ENCODE assay signal across 12 mouse cellular contexts in genomic region chr17:44500306-44500899, GRCm38 (mm10).
DNase-seq lines count a peak whose midpoint lies in the region; ATAC-seq and TF ChIP-seq lines count a peak whose summit lies in the region.
"Had no signal": no experiment of that assay in that cellular context is flagged by ENCODE, and none has a peak within 500 bp of the region (broad histone marks: within the 10 kb centered on the region; RNA-seq: fewer than 3 reads in every experiment).

No protein-coding gene starts in this region.

- no peak overlapping the region for H3K4me2 ChIP-seq in forebrain, embryonic 12.5 days
- H3K4me2 ChIP-seq: stomach, embryonic 15.5 days had no signal

- H3K4me3 ChIP-seq in heart, adult 2 months = no peak overlapping the region
- H3K4me3 ChIP-seq in heart, embryonic 10.5 days = no peak overlapping the region
- no peak overlapping the region for H3K4me3 ChIP-seq in forebrain, embryonic 12.5 days (replicated peaks)
- H3K4me3 ChIP-seq: layer of hippocampus, adult 2 months; stomach, embryonic 15.5 days had no signal

- no peak for ATAC-seq in forebrain, embryonic 12.5 days (ENCODE audit: low FRiP score)
- ATAC-seq: hindbrain, postnatal 0 days; midbrain, embryonic 16.5 days had no signal

- WGBS in heart, adult 2 months = 61% methylated on average over 11 of the region's 11 CpGs
- WGBS in heart, embryonic 10.5 days = 73% methylated on average over 11 of the region's 11 CpGs
- 85% methylated on average over 11 of the region's 11 CpGs for WGBS in forebrain, embryonic 12.5 days

- TF ChIP-seq CTCF in heart, adult 2 months (IDR thresholded peaks at IDR 0.05) = no peak

- no peak for TF ChIP-seq POLR2A in heart, adult 2 months (IDR thresholded peaks at IDR 0.05; ENCODE audit: insufficient read depth, low read depth, low read length)

- no peaks in the 10 kb centered on the region for H3K9me3 ChIP-seq in heart, embryonic 10.5 days
- H3K9me3 ChIP-seq in forebrain, embryonic 12.5 days = no peaks in the 10 kb centered on the region
- H3K9me3 ChIP-seq: stomach, embryonic 15.5 days had no signal

- no peak overlapping the region for H3K9ac ChIP-seq in heart, adult 2 months (ENCODE audit: low read depth, low read length)
- H3K9ac ChIP-seq in forebrain, embryonic 12.5 days = no peak overlapping the region
- H3K9ac ChIP-seq: stomach, embryonic 15.5 days had no signal

- H3K36me3 ChIP-seq in heart, adult 2 months (ENCODE audit: control insufficient read depth, insufficient read depth, low read length) = no peaks in the 10 kb centered on the region
- H3K36me3 ChIP-seq in heart, embryonic 10.5 days = no peaks in the 10 kb centered on the region
- H3K36me3 ChIP-seq in forebrain, embryonic 12.5 days (replicated peaks) = no peaks in the 10 kb centered on the region
- H3K36me3 ChIP-seq: stomach, embryonic 15.5 days had no signal

- intact Hi-C loops in heart, adult 2 months (cut with DNase I) = no loop called here
- intact Hi-C loops in gastrocnemius, postnatal 36 days (cut with DNase I) = no loop called here

- TF ChIP-seq EP300 in heart, adult 2 months (IDR thresholded peaks at IDR 0.05; ENCODE audit: insufficient read depth, low read depth, low read length) = no peak

- H3K27me3 ChIP-seq in heart, adult 2 months (ENCODE audit: control insufficient read depth, insufficient read depth, low read length) = no peaks in the 10 kb centered on the region
- peaks cover 7% of the 10 kb centered on the region; the same call in 1 of the 2 replicates for H3K27me3 ChIP-seq in heart, embryonic 10.5 days (ENCODE audit: insufficient read depth, poor library complexity, severe bottlenecking)
- no peaks in the 10 kb centered on the region for H3K27me3 ChIP-seq in forebrain, embryonic 12.5 days
- H3K27me3 ChIP-seq: stomach, embryonic 15.5 days had no signal

- DNase-seq in heart, adult 2 months = peak; percentile 23 to 46
- no peak for DNase-seq in heart, embryonic 10.5 days (ENCODE audit: low spot score)
- DNase-seq in urinary bladder, postnatal 4 days (ENCODE audit: low spot score in 2 of 2) = peak; percentile 31 to 67
- no peak for DNase-seq in urinary bladder, postnatal 25 days (ENCODE audit: low spot score)
- peak; percentile 38 to 54 for DNase-seq in gastrocnemius, postnatal 36 days
- no peak for DNase-seq in ovary, postnatal 36 days (ENCODE audit: low spot score)
- DNase-seq in thymus, postnatal 0 days (ENCODE audit: low spot score) = no peak

- H3K4me1 ChIP-seq in heart, adult 2 months (ENCODE audit: control insufficient read depth, insufficient read depth, low read length) = no peaks in the 10 kb centered on the region
- H3K4me1 ChIP-seq in heart, embryonic 10.5 days = no peaks in the 10 kb centered on the region
- no peaks in the 10 kb centered on the region for H3K4me1 ChIP-seq in forebrain, embryonic 12.5 days
- H3K4me1 ChIP-seq: stomach, embryonic 15.5 days had no signal

- H3K27ac ChIP-seq in heart, adult 2 months = no peak overlapping the region
- no peak overlapping the region for H3K27ac ChIP-seq in heart, embryonic 10.5 days
- no peak overlapping the region for H3K27ac ChIP-seq in forebrain, embryonic 12.5 days
- H3K27ac ChIP-seq: hindbrain, postnatal 0 days; layer of hippocampus, adult 2 months; stomach, embryonic 15.5 days had no signal

- H3K79me2 ChIP-seq in heart, adult 2 months (replicated peaks; ENCODE audit: control insufficient read depth, insufficient read depth, low read length) = no peaks in the 10 kb centered on the region

Comparison
In these comparisons a context has a peak if more than half of its experiments do, and no peak if none do; other contexts are left out.
1. DNase-seq: peak in heart, adult 2 months (2 of 2), urinary bladder, postnatal 4 days (2 of 2) and gastrocnemius, postnatal 36 days (2 of 2); none in heart, embryonic 10.5 days (single experiment), urinary bladder, postnatal 25 days (single experiment), ovary, postnatal 36 days (single experiment) and thymus, postnatal 0 days (single experiment).